Mouse (Mus musculus): ENCODE data around the gene Mup14.
"Not testable (repeated sequence)": the region's sequence is repeated elsewhere in the genome, so short reads cannot be mapped to it uniquely, and the experiment has no call there.

Mup14 gene

GRCm38 (mm10) chr4:61303900-61304299 lies at the start of gene Mup14:
Mup14 (minus strand) TSS chr4:61304000.
- not testable (repeated sequence) for DNase-seq (ENCODE audit: inconsistent age in 2 of 2, low spot score in 1 of 2)

GRCm38 (mm10) chr4:61338108-61338507 lies 34.3 kb upstream of the Mup14 start:
- DNase-seq (ENCODE audit: inconsistent age in 2 of 2, low spot score in 1 of 2), result not testable (repeated sequence)

Data from adrenal gland, adult (tissue).